Mouse (Mus musculus): Measurements from ENCODE around the gene Ift46.
A peak's percentile ranks its signal among the peaks of the same experiment; 100 is the strongest.

Ift46 gene

DNA sequence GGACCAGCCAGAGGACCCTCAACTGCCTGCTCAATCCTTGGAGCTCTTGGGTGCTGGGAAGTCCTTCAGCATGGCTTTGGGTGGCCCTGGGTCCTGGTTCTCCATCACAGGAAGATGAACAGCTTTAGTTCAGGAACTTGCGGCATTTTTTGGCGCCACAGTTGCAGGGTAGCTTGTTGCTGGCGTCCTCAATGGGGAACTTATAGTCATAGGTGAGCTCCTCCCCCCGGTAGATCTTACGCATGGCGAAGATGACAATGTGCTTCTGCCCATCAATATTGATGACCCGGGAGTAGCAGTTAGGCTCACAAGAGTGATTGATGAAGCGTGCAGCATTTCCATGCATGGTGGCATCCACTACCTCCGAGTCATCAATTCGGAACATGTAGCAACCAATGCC lies 40.1 kb downstream of the Ift46 start:
- DNase-seq (ENCODE audit: low spot score), result no peak

DNA sequence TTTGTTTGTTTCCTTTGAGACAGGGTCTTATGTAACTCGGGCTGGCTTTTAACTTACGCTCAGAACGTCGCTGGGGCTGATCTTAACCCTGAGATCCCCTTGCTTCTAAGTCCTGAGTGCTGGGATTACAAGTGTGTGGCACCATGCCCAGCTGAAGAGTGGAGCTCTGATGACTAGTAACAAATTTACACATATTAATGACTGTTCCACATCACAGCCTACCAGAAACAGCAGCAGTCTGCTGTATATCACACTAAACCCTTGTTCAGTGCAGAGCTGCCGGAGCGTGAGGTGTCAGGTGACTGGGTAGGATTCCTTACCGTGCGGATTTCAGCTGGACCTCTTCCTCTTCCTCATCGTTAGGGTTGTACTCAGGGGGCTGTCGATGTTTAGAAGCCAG lies 42.6 kb downstream of the Ift46 start:
- no peak for DNase-seq (ENCODE audit: low spot score)

DNA sequence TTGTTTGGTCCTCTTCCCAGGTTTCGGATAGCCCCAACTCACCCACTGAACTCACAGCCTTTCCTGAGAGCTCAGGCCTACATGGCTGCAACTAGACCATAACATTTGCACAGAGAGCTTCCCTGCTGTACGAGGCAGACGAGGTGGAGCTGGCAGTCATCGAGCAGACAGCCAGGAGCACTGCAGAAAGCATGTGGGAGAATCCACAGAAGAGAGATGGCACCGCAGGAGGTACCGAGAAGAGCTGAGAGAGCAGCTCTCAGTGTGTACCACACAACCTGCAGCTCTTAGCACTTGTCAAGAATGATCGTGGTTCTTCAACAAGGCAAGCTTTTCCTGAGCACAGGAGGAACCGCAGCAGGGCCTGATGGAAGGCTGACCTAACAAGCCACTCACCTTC lies 46.5 kb downstream of the Ift46 start:
- DNase-seq (ENCODE audit: low spot score), result no peak

DNA sequence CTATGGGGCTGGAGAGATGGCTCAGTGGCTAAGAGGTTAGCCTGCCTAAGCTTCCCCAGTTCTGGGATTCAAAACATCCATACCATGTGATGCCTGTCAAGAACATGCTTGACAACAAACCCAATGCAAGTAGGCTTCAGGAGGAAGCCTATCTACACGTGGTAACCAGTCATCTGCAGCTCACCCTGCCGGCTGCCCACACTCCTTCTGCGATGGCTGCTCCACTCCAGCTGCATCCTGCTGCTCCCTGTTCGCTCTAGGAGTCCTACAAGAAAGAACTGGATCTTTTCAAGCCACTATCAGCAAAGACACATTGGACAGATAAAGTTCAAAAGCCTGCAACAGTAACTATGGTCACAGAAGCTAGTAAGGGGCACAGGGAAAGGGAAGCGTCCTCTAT lies 49.8 kb downstream of the Ift46 start:
- DNase-seq (ENCODE audit: low spot score), result no peak

GRCm38 (mm10) chr9:44819920-44820827 lies 52.5 kb downstream of the Ift46 start:
- no peak for DNase-seq (ENCODE audit: low spot score)

GRCm38 (mm10) chr9:44826660-44827059 lies 59.0 kb downstream of the Ift46 start:
- DNase-seq (ENCODE audit: low spot score), result no peak

DNA sequence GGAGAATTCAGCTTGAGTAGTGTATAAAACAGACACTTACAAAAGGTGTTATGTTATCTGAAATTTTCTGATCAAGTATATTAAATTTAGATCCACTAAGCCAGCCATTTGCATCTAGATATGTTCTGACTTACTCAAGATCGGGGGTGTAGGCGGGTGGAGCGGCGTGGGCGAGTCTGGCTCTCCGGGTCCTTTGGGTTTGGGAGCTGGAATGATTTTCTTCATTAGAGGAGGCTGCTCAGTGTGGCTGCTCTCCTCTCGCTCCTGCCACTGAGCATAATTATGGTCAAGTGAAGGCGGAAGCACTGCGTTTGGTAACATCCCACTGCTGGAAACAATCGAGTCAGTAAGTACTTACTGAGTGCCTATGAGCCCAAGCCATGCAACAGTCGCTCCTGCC lies 61.2 kb downstream of the Ift46 start:
- DNase-seq (ENCODE audit: low spot score), result no peak

- DNase-seq (ENCODE audit: low spot score), result no peak
Observed at GRCm38 (mm10) chr9:44830506-44830905, 62.8 kb downstream of the Ift46 start.

GRCm38 (mm10) chr9:44832356-44832755 lies 64.6 kb downstream of the Ift46 start:
- DNase-seq (ENCODE audit: low spot score), result no peak

DNA sequence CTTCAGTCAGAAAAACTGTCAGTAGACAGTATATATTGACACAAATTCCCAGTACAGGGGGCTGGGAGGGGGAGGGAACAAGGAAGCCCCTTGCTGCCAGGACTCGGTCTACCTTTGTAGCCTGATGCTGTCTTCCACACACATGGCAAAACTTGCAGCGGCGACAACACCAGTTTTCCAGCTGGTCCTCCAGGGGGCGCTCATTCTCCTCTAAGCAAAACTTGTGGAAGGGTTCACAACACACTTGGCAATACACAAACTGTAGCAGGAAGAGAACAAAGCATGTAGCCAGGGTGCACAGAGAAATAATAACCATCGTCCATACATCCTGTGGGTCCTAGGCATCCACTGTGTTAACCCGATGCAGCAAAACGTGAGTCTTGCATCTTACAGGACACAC lies 68.7 kb downstream of the Ift46 start:
- peak; percentile 62 for DNase-seq (ENCODE audit: low spot score)

GRCm38 (mm10) chr9:44841241-44841640 lies 73.5 kb downstream of the Ift46 start:
- DNase-seq (ENCODE audit: low spot score), result peak; percentile 17
